Mouse (Mus musculus) forebrain, embryonic 12.5 days (tissue): Measurements from ENCODE around the gene Hgd. TPM values are rescaled to one million over a fixed set of nuclear protein-coding genes. Genes with fewer than 3 reads are reported as not detected.

Source experiments
- ATAC-seq: fragments of 200-750 bp; cut with Nextera tagmentation; 2 replicates; pipeline ENCODE4 v1.8.0; 2017; ENCODE audit warnings: moderate TSS enrichment; ENCODE audit not compliant: low FRiP score
- H3K27ac ChIP-seq: fragments of 300-500 bp; sonication (generic); 2 replicates; pipeline ENCODE4 v1.5.1; 2016; ENCODE audit warnings: mild to moderate bottlenecking
- H3K27me3 ChIP-seq: fragments of 300-500 bp; sonication (generic); 2 replicates; pipeline ENCODE4 v1.6.1; 2016; ENCODE audit warnings: mild to moderate bottlenecking
- H3K36me3 ChIP-seq: fragments of 300-500 bp; sonication (generic); replicated peaks from 2 replicates; pipeline ENCODE4 v1.6.1; 2016; ENCODE audit warnings: mild to moderate bottlenecking
- H3K4me1 ChIP-seq: fragments of 300-500 bp; sonication (generic); 2 replicates; pipeline ENCODE4 v1.6.1; 2016
- H3K4me2 ChIP-seq: fragments of 300-500 bp; sonication (generic); 2 replicates; pipeline ENCODE4 v1.6.1; 2016; ENCODE audit warnings: mild to moderate bottlenecking, moderate library complexity
- H3K4me3 ChIP-seq: fragments of 300-500 bp; sonication (generic); replicated peaks from 2 replicates; pipeline ENCODE4 v1.5.1; 2016; ENCODE audit warnings: mild to moderate bottlenecking
- H3K9ac ChIP-seq: fragments of 300-500 bp; sonication (generic); 2 replicates; pipeline ENCODE4 v1.6.1; 2016; ENCODE audit warnings: mild to moderate bottlenecking
- H3K9me3 ChIP-seq: fragments of 300-500 bp; sonication (generic); 2 replicates; pipeline ENCODE4 v1.6.1; 2016
- WGBS: fragments of 180-500 bp; shearing (Covaris S2); methylation state at CpG from one replicate; pipeline ENCODE4 v1.1.7; 2016; 5-methylcytosine and 5-hydroxymethylcytosine counted together
- polyA plus RNA-seq: library from polyadenylated mRNA; unstranded; fragments of >200 nt; fragmentation: Nextera tagmentation; extraction: Ambion mirVana; gene quantifications from 2 replicates; pipeline ENCODE4 v1.2.1, GENCODE M21; 2016

The Hgd gene
- polyA plus RNA-seq, 1 experiment from 2014 or later: 0.45 TPM

DNA sequence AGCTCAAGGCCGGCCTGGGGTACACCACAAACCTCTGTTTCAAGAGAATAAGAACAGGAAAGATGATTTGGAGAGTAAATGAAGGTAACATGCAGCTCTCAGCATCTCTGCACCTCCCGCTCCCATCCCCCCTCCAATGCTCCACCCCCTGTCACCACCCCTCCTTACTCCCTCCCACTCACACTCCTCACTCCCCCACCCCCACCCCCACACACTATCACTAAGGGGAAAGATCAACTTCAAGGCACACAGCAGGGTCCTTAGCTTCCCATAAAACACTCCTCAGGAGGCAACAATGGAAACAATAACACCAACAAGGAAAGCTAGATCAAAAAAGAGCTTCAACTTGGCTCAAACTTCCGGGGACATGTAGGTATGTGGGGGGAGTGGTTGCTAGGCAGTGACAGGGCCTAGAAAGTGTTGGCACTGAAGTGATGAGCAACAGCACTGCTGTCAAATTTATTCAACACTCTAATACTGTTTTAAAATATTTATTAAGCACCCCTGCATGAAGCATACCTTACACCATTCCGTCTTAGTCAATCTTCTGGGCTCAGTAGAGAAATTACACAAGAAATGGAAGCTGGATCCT is 75.9 kb downstream of the Hgd start:
- peak overlapping the region; percentile 46; the same call in 1 of the 2 replicates for H3K27ac ChIP-seq
- H3K9ac ChIP-seq: no peak overlapping the region
- WGBS: 39% methylated on average over 4 of the region's 4 CpGs
- no peaks in the 10 kb centered on the region for H3K36me3 ChIP-seq
- H3K27me3 ChIP-seq: no peaks in the 10 kb centered on the region
- H3K9me3 ChIP-seq: no peaks in the 10 kb centered on the region
- 0 out of 2 replicates have a peak overlapping the region, but pooled peaks have one; percentile 4 for H3K4me2 ChIP-seq
- peaks cover 35% of the 10 kb centered on the region for H3K4me1 ChIP-seq
- no peak for ATAC-seq
- no peak overlapping the region for H3K4me3 ChIP-seq

DNA sequence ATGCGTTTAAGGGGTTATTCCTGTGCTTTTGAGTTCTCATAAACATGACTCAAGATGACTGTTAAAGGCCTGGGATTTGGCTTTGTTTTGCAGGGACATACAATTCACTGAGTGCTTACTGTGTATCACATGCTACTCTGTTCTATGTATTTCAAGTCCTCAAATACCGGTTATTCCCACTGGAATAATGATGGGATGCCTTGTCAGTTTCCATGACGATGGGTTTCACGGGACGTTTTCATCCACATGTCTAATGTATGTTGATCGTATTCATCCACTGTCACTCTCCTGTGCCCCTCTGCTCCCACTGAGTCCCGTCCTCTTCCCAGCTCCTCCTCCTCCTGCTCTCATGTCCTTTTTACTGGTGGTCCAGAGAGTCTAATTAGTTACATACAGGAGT is 76.8 kb downstream of the Hgd start:
- Histone ChIP-seq H3K4me1 (peaks cover 35% of the 10 kb centered on the region), H3K4me2 (no peak overlapping the region), H3K36me3 (no peaks in the 10 kb centered on the region), H3K4me3 (no peak overlapping the region), H3K9ac (no peak overlapping the region), H3K27ac (no peak overlapping the region), H3K27me3 (no peaks in the 10 kb centered on the region), H3K9me3 (no peaks in the 10 kb centered on the region)
- WGBS: 57% methylated on average over 7 of the region's 7 CpGs
- ATAC-seq: no peak

DNA sequence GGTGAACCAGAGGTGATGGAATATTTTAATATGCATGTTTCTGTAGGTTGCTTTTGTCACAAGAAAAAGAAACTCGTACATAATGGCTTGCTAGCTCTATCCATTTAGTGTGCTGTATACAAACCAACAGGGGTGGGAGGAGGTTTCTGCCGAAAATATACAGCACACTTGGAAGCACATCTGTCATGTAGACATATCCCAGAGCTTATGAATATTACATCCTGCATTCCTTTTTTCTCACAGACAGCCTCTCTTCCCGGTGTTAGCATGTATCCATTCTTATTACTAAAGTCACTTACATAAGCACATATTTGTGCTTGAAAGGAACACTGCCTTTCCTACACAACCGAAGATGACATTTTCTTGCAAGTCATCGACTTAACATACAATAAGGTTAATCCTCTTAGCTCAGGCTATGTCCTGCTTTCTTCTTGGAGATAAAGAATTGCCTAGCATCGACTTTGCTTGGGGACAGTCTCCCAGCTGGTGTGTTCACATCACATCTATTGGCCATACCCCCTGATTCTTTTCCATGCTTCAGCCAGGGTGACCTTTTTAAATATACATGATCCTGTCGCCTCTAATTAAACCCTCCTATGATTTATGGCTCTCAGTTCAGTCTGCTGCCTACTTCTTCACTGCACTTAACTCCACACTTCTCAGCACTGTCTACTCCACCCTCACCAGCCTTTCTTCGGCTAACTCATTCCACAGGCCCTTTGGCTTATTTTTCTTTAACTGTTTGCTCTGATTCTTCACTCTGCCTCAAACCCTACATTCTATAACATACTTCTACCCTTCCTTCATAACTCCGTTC is 83.9 kb downstream of the Hgd start:
- H3K36me3 ChIP-seq: no peaks in the 10 kb centered on the region
- H3K4me1 ChIP-seq: peaks cover 3% of the 10 kb centered on the region; the same call in 1 of the 2 replicates
- no peak for ATAC-seq
- H3K9me3 ChIP-seq: no peaks in the 10 kb centered on the region
- no peak overlapping the region for H3K27ac ChIP-seq
- no peak overlapping the region for H3K9ac ChIP-seq
- no peak overlapping the region for H3K4me2 ChIP-seq
- H3K27me3 ChIP-seq: no peaks in the 10 kb centered on the region
- 70% methylated on average over 9 of the region's 9 CpGs for WGBS
- H3K4me3 ChIP-seq: no peak overlapping the region

DNA sequence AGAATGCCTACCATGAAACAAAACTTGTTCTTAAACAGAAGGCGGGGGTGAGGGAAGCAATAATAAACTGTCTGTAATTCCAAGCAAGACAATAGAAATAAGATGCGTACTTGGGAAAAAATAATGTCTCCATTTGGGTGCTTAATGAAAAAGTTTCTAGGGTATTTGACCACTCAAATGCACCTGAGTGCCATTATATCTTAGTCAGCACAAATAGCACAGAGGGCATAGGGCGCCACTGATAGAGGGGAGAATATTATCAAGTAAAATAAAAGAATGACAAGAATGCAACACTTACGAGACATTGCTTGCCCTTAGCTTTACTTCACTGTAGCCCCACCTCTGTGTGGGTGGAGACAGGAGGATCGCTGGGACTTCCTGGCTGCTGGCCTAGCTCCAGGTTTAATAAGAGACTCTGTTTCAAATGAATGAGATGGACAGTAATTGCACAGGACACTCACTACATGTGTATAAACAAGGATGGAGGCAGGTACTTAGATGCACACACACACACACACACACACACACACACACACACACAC is 85.5 kb downstream of the Hgd start:
- H3K9ac ChIP-seq: no peak overlapping the region
- no peak overlapping the region for H3K27ac ChIP-seq
- H3K27me3 ChIP-seq: no peaks in the 10 kb centered on the region
- H3K4me3 ChIP-seq: no peak overlapping the region
- H3K36me3 ChIP-seq: no peaks in the 10 kb centered on the region
- peaks cover 3% of the 10 kb centered on the region; the same call in 1 of the 2 replicates for H3K4me1 ChIP-seq
- no peaks in the 10 kb centered on the region for H3K9me3 ChIP-seq
- ATAC-seq: no peak
- no peak overlapping the region for H3K4me2 ChIP-seq
- WGBS: 79% methylated on average over 5 of the region's 5 CpGs

DNA sequence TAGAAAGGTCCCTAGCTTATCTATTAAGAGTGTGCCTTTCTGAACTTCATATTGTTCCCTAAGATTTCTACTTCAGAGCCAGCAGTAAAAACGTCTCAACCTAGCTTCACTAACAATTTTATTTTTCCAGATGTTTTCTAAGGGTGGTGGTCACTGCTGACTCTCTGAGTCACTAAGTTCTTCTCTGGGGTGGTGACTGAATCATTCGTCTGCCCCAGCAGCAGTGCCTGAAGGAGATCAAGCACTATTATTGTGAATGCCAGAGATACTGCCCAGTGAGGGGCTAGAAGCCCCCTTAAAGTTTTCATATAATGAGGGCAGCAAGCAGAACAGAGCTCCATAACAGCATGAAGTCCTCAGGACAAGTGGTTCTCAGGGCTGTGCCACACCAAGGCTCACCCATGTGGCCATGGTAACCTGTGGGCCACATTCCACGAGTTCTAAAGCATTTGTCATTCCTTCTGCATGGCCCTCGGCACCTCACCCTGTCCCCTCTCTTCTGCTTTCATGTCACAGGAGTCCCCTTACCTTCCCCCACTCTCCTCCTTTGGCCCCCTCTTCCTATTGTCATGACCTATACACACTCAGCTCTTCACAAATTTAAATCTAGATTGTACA is 90.8 kb downstream of the Hgd start:
- no peak overlapping the region for H3K4me3 ChIP-seq
- no peak overlapping the region for H3K9ac ChIP-seq
- no peaks in the 10 kb centered on the region for H3K4me1 ChIP-seq
- no peak for ATAC-seq
- WGBS: 45% methylated on average over 4 of the region's 4 CpGs
- H3K27ac ChIP-seq: no peak overlapping the region
- H3K36me3 ChIP-seq: no peaks in the 10 kb centered on the region
- peaks cover 5% of the 10 kb centered on the region; the same call in 1 of the 2 replicates for H3K9me3 ChIP-seq
- no peaks in the 10 kb centered on the region for H3K27me3 ChIP-seq
- H3K4me2 ChIP-seq: no peak overlapping the region

DNA sequence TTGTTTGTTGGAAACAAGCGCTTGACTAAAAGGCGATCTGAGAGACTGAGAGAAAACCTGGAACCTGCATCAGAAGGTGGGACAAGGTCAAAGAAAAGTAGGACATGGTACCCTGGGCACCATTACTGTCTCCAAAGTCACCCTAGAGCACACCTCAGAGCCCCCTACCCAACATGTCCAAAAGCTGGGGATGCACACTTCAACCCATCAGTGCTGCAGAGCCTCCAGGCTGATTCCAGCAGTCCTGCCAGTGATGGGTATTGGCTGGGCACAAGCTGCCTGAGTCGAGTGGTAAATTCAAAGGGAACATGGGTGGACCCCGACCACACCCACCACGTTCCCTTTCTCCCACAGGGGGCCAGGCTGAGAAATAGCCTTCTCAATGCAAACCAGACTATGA is 95.4 kb downstream of the Hgd start:
- Histone ChIP-seq H3K9ac (no peak overlapping the region), H3K4me2 (no peak overlapping the region), H3K4me1 (peaks cover 18% of the 10 kb centered on the region), H3K9me3 (peaks cover 5% of the 10 kb centered on the region; the same call in 1 of the 2 replicates), H3K36me3 (no peaks in the 10 kb centered on the region), H3K27me3 (no peaks in the 10 kb centered on the region), H3K27ac (no peak overlapping the region), H3K4me3 (no peak overlapping the region)
- no peak for ATAC-seq
- 91% methylated on average over 5 of the region's 5 CpGs for WGBS

DNA sequence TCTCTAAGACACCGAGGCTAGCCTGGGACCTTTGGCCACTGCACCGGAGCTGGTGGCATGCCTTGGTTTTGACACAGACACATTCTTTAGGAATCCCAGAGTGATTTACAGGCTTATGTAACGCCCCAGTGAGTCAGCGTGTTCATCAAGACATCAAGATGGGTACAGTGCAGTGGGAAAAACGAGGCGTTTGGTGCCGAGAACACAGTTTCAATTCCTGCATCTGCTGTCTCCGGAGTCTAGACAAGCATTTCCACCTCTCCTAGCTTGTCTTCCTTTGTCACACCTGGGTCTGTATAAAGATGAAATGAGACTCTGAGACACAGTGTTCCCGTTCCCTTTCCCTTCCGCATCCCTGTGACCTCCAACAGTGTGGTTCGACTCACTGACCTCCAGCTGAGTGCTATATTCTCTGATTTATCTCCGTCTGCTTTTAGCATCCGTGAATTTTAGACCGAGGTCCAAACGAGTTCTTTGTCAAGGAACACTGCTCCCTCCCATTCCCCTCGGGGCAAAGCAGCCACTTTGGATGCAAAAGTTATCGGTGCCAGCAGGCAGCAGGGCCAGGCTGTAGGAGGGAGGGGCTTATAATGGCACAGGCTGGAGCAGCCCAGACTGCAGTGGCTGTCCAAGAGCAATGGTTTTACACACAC is 96.2 kb downstream of the Hgd start:
- peak overlapping the region; percentile 24 for H3K4me2 ChIP-seq
- peak; percentile 70; the same call in 1 of the 2 replicates for ATAC-seq
- no peak overlapping the region for H3K4me3 ChIP-seq
- whole genome bisulfite sequencing: 51% methylated on average over 17 of the region's 17 CpGs
- H3K36me3 ChIP-seq: no peaks in the 10 kb centered on the region
- no peak overlapping the region for H3K9ac ChIP-seq
- H3K9me3 ChIP-seq: peaks cover 5% of the 10 kb centered on the region; the same call in 1 of the 2 replicates
- peaks cover 19% of the 10 kb centered on the region for H3K4me1 ChIP-seq
- no peaks in the 10 kb centered on the region for H3K27me3 ChIP-seq
- no peak overlapping the region for H3K27ac ChIP-seq

DNA sequence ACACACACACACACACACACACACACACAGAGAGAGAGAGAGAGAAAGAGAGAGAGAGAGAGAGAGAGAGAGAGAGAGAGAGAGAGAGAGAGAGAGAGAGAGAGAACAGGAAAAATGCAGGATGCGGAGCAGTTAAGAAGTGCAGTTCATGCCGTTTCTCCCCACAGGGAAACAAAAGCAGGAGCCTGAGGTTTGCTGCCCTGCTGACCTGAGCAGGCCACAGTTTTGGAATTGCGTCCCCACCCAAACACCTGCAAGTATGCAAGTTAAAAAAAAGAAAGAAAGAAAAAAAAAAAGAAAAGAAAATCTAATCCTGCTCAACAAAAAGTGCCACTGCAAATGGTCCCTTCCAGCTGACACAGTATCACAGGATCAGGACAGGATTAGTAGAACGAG is 96.7 kb downstream of the Hgd start:
- no peak for ATAC-seq
- WGBS: 17% methylated on average over 4 of the region's 4 CpGs
- H3K36me3 ChIP-seq: no peaks in the 10 kb centered on the region

DNA sequence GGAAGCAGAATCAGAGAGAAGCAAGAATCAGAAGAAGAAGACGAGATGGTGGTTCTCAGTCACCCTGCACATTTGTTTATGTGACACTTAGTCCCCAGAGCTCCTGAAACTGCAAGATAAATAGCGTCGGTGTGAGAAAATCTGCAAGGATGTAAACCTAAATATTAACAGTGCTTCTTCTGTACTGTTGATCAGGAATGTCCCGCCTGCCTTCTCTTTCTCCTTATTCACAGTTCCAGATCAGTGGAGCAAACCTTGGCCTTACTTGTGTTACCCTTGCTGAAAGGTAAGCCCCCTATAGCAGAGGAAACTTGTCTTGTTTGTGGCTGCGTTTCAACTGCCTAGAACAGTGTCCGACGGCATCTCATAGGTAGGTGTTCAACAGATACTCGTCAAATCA is 97.6 kb downstream of the Hgd start:
- WGBS: 83% methylated on average over 8 of the region's 8 CpGs
- peaks cover 5% of the 10 kb centered on the region; the same call in 1 of the 2 replicates for H3K9me3 ChIP-seq
- no peaks in the 10 kb centered on the region for H3K27me3 ChIP-seq
- H3K4me2 ChIP-seq: no peak overlapping the region
- no peak overlapping the region for H3K4me3 ChIP-seq
- H3K9ac ChIP-seq: no peak overlapping the region
- H3K36me3 ChIP-seq: no peaks in the 10 kb centered on the region
- no peak for ATAC-seq
- H3K27ac ChIP-seq: no peak overlapping the region
- peaks cover 19% of the 10 kb centered on the region for H3K4me1 ChIP-seq

More for the DNA sequence above, 96.7 kb downstream of the Hgd start:
- H3K9me3 ChIP-seq: peaks cover 5% of the 10 kb centered on the region; the same call in 1 of the 2 replicates
- no peaks in the 10 kb centered on the region for H3K27me3 ChIP-seq
- no peak overlapping the region for H3K9ac ChIP-seq
- peak overlapping the region; percentile 24; the same call in 1 of the 2 replicates for H3K4me2 ChIP-seq
- H3K4me1 ChIP-seq: peaks cover 19% of the 10 kb centered on the region
- no peak overlapping the region for H3K27ac ChIP-seq
- no peak overlapping the region for H3K4me3 ChIP-seq

DNA sequence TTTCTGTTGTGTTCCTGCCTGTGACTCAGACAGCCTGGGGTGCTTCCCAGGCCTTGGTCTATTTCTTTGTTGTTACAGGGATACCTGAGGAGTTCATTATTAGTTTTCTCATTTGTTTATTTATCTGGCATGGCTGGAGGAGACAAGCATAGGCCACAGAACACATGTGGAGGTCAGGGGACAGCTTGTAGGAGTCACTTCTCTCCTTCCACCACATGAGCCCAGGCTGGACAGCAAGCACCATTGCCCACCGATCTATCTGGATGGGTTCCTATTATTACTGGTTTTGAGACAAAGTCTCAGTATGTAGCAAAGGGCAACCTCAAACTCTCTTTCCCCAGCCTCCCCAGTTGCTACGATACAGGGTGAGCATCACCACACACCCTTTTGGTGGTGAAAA is 100.3 kb downstream of the Hgd start:
- H3K9ac ChIP-seq: no peak overlapping the region
- no peaks in the 10 kb centered on the region for H3K9me3 ChIP-seq
- no peak overlapping the region for H3K4me2 ChIP-seq
- H3K36me3 ChIP-seq: no peaks in the 10 kb centered on the region
- 74% methylated on average over 2 of the region's 2 CpGs for WGBS
- no peak for ATAC-seq
- H3K4me1 ChIP-seq: peaks cover 42% of the 10 kb centered on the region
- H3K4me3 ChIP-seq: no peak overlapping the region
- no peaks in the 10 kb centered on the region for H3K27me3 ChIP-seq
- no peak overlapping the region for H3K27ac ChIP-seq

DNA sequence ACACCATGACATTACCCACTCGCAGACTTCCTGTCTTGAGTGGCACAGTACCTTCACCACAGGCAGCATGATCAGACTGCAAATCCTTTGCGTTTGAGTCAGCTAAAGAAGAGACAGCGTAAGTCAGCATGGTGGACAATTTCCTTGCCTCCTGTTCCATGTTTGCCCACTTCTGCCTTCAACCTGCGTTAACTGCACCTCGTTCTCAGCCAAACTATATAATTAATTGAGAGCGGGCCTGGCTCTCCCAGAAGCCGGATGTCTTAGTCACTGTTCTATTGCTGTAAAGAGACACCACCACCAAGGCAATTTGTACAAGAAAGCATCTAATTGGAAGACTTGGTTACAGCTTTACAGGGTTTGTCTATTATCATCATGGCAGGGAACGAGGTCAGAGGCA is 100.9 kb downstream of the Hgd start:
- no peak for ATAC-seq
- Histone ChIP-seq H3K4me3 (no peak overlapping the region), H3K27ac (0 out of 2 replicates have a peak overlapping the region, but pooled peaks have one; percentile 19), H3K9me3 (no peaks in the 10 kb centered on the region), H3K4me1 (peaks cover 48% of the 10 kb centered on the region), H3K27me3 (no peaks in the 10 kb centered on the region), H3K36me3 (no peaks in the 10 kb centered on the region), H3K4me2 (no peak overlapping the region), H3K9ac (no peak overlapping the region)
- 80% methylated on average over 8 of the region's 8 CpGs for WGBS
